Mouse (Mus musculus): ENCODE measurements around the gene Brpf3.

The Brpf3 gene

GRCm38 (mm10) chr17:28800671-28801412 lies at the start of gene Brpf3:
Brpf3 (plus strand) TSS chr17:28801090.
- CTCF ChIA-PET: interaction anchor here (0.6 to 1.9 kb wide), 8 partner anchors 12 to 653 kb away, joined by 3 to 10 read pairs (median 4); partner anchors contain the start of gene Clpsl2 (in 1 of the 4)
- POLR2A ChIA-PET: interaction anchor here (0.5 to 8.7 kb wide), 37 partner anchors 8 to 411 kb away, joined by 3 to 113 read pairs (median 6); partner anchors contain the start of gene Srsf3 (in 1 of the 4)

DNA sequence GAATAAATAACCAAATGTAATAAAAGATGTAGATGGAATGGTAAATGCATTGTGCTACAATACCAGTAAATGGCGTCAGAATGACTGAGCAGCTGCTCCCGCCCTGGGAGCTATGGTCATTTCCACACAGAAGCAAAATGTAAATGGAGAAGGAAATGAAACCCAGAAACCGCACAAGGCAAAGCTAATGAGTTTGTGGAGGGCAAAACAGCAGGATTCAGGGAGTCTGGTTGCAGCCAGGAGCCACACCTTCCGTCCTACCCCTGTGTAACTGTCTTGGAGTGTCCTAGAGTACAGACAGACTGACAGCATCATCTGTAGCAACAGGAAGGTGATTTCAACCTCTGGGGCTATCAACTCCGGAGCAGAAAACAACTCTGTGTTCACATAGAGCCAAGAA lies 44.4 kb upstream of the Brpf3 start:
- ChIA-PET CTCF (interaction anchor here in 2 of 4 experiments (0.6 to 2.3 kb wide), 7 partner anchors 11 to 219 kb away, joined by 3 to 6 read pairs (median 4); no protein-coding TSS in a partner anchor), POLR2A (interaction anchor here in 1 of 4 experiments (0.6 to 1.2 kb wide), 4 partner anchors 11 to 45 kb away, joined by 3 to 4 read pairs (median 3); no protein-coding TSS in a partner anchor)

DNA sequence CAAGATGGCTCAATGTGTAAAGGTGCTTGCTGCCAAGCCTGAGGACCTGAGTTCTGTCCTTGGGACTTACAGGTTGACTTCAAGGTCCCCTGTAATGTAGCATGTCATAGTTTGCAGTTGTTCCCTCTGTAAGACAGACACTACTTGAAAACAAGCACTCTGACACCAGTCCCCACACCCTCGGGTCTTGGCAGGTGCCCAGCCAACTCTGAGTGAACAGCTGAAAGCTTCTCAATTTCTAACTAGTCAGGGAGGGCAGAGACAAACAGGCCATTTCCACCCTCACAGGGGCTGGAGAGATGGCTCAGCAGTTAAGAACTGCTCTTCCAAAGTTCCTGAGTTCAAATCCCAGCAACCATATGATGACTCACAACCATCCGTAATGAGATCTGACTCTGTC lies 43.4 kb upstream of the Brpf3 start:
- ChIA-PET CTCF (interaction anchor here in 1 of 4 experiments (0.6 to 2.3 kb wide), 2 partner anchors 119 to 579 kb away, joined by 4 to 6 read pairs; no protein-coding TSS in a partner anchor), POLR2A (interaction anchor here in 1 of 4 experiments (0.6 kb wide), 1 partner anchor 242 kb away, joined by 3 read pairs; no protein-coding TSS in a partner anchor)

DNA sequence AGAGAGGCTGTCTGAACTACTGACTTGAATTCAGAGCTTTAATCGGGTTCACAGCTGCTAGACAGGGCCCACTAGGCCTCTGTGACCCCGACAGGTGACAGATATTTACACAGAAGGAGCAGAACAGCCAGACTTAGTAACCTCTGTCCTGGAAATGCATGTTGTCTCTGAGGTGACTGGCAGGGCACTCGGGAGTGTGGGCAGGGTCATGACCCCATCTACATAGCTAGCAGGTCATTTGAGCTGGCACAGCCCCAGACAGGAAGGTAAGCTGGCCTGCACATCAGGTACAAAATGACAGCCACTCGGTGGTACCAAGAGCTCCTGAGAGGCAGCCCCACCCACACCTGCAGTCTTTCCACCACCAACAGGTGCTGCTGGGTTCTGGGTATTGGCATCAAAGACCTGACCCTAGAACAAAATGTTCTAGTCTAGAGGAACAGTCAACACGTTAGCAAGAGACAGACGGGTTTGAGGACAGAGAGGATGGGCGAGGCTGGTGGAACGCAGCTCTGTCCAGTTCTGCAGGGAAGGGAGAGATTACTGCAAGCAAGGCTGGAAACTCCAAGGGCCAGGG lies 40.1 kb upstream of the Brpf3 start:
- POLR2A ChIA-PET: interaction anchor here in 2 of 4 experiments (0.5 to 1.7 kb wide), 6 partner anchors 9 to 166 kb away, joined by 3 to 7 read pairs (median 4); partner anchors contain the start of gene Mapk14 (in 1 of the 2)

DNA sequence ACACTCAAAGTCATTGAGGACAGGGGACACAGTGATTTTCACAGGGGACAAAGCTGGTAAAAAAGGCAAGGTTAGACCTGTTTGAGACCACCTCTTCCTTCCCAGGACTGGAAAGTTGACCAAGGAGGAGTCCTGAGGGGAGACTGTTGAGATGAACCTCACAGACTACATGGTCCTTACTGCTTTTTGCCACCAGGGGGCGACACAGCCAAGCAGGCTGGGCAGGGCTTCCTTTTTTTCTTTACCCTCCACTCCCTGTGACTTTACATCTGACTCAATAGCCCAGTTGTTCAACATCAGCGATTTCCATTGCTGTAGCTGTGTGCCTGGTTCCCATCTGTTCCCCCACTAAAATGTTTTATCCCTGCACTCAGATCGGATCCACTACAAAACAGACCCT lies 39.0 kb upstream of the Brpf3 start:
- CTCF ChIA-PET: interaction anchor here in 2 of 4 experiments (0.6 to 1.3 kb wide), 6 partner anchors 16 to 166 kb away, joined by 3 to 4 read pairs (median 3); no protein-coding TSS in a partner anchor
- POLR2A ChIA-PET: interaction anchor here in 2 of 4 experiments (1.0 to 1.7 kb wide), 4 partner anchors 26 to 165 kb away, joined by 3 to 5 read pairs (median 4); partner anchors contain the start of gene Mapk14 (in 1 of the 2)

More for the DNA sequence above, 40.1 kb upstream of the Brpf3 start:
- CTCF ChIA-PET: interaction anchor here in 3 of 4 experiments (0.7 to 1.5 kb wide), 8 partner anchors 8 to 148 kb away, joined by 3 to 7 read pairs (median 3); no protein-coding TSS in a partner anchor

DNA sequence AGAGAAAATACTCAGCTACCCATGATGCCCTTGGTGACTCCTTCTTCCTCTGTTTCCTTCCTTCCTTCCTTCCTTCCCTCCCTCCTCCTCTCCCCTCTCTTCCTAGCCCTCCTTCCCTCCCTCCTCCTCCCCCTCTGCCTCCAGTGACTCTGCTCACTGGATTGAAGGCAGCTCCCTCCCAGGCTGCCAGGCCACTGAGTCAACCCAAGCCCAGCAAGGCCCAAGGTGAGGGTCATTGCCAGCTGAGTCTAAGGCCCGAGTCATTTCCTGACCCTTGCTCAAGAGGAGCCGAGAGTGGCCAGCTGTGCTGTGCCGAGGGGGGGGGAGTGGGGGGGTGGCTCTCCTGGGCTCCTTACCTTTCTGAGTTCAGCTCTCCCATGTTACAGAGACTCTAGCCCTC lies 34.7 kb upstream of the Brpf3 start:
- ChIA-PET POLR2A (interaction anchor here in 3 of 4 experiments (0.6 to 1.3 kb wide), 8 partner anchors 9 to 467 kb away, joined by 3 to 4 read pairs (median 3); no protein-coding TSS in a partner anchor), CTCF (interaction anchor here in 2 of 4 experiments (0.6 to 1.0 kb wide), 2 partner anchors 10 to 162 kb away, joined by 3 read pairs; no protein-coding TSS in a partner anchor)

GRCm38 (mm10) chr17:28766781-28767515 lies 33.9 kb upstream of the Brpf3 start:
- CTCF ChIA-PET: interaction anchor here in 1 of 4 experiments (1.0 kb wide), 1 partner anchor 9 kb away, joined by 3 read pairs; no protein-coding TSS in a partner anchor
- POLR2A ChIA-PET: interaction anchor here in 3 of 4 experiments (1.0 to 1.3 kb wide), 5 partner anchors 8 to 22 kb away, joined by 3 to 6 read pairs (median 4); no protein-coding TSS in a partner anchor

DNA sequence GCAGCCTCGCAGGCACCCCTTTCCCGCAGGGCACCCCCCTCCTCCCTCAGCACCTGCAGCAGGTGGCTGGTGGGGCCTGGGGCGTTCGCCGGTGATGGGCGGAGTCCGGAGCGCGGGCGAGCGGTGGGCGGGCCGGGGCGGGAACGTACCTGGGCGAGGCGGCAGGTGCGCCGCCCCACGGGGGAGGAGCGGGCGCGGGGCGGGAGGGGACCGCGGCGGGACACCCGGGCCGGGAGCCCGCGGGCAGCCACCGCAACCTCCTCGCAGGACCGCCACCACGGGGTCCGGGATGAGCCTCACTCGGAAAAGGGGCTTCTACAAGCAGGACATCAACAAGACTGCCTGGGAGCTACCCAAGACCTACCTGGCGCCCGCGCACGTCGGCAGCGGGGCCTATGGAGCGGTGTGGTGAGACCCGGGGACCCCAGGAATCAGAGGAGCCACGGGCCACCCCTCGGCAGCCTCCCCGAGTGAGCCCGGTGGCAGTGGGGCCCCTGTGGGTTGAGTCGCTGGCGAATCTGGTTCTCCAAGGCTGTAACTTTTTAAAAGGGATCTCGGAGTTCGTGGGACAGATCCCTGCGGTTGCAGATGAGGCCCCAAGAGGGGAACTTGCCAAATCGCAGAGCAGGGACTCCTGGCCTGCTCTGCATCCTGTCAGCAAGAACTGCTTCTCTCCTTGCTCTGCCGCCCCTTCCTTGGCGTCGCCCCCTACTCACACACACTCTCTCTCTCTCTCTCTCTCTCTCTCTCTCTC lies 31.6 kb upstream of the Brpf3 start, which contains the start of gene Mapk13:
TSS of gene Mapk13 (plus strand) at position 177 of the 754 bp plus-strand sequence.
- POLR2A ChIA-PET: interaction anchor here in 3 of 4 experiments (0.5 to 2.9 kb wide), 13 partner anchors 8 to 439 kb away, joined by 3 to 17 read pairs (median 4); no protein-coding TSS in a partner anchor
- CTCF ChIA-PET: interaction anchor here in 3 of 4 experiments (0.5 to 1.5 kb wide), 3 partner anchors 11 to 1142 kb away, joined by 3 to 4 read pairs (median 4); no protein-coding TSS in a partner anchor

DNA sequence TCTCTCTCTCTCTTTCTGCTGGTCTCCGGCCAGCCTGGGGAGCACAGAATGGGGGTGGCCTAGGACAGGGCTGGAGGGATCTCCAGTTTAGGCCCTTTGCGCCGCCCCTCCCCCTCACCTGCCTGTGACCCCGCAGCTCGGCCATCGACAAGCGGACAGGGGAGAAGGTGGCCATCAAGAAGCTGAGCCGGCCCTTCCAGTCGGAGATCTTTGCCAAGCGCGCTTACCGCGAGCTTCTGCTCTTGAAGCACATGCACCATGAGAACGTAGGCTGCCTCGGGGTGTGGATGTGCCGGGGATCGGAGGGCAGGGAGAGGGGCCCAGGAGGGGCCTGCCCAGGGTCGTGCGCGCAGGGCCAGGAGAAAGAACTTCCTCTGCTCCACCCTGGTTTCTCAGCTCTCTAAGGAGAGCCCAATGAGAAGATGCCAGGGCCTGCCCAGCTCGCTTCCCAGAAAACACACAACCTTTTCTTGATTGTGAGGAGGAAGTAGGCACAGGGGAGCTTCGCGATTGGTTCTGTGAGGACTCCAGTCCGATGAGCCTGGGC lies 30.9 kb upstream of the Brpf3 start:
- POLR2A ChIA-PET: interaction anchor here (0.5 to 2.9 kb wide), 17 partner anchors 9 to 440 kb away, joined by 3 to 17 read pairs (median 3); no protein-coding TSS in a partner anchor
- CTCF ChIA-PET: interaction anchor here (0.5 to 1.5 kb wide), 8 partner anchors 11 to 1141 kb away, joined by 3 to 5 read pairs (median 4); no protein-coding TSS in a partner anchor

DNA sequence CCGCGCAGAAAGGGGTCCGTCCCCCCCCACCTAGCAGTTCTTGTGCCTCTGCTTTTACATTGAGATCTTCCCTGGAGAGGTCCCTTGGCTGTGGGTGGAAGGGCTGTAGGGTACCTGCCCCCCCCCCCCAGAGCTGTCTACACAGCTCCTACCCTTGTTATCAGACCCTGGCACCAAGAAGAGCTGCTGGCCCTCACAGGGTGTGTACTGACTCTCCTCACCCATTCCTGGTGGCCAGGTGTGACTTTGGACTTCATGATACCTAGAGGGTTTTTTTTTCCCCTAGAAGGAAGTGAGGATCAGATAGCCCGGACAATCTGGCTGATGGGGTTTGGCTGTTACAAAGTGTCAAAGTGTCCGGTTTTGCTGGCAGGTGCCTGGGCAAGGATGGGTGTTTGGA lies 29.6 kb upstream of the Brpf3 start:
- ChIA-PET CTCF (interaction anchor here in 2 of 4 experiments (0.6 to 1.5 kb wide), 6 partner anchors 53 to 160 kb away, joined by 3 to 9 read pairs (median 3); no protein-coding TSS in a partner anchor), POLR2A (interaction anchor here in 2 of 4 experiments (0.6 to 2.9 kb wide), 6 partner anchors 17 to 125 kb away, joined by 3 to 17 read pairs (median 3); no protein-coding TSS in a partner anchor)

DNA sequence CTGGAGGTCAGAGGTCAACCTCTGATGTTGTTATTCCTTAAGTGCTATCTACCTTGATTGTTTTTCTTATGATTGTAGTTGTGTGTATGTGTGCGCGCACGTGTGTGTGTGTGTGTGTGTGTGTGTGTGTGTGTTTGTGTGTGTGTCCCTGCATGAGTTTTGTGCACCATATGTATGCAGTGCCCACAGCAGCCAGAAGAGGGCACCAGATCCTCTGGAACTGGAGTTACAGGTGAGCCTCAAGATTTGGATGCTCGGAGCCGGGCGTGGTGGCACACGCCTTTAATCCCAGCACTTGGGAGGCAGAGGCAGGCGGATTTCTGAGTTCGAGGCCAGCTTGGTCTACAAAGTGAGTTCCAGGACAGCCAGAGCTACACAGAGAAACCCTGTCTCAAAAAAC lies 26.6 kb upstream of the Brpf3 start:
- ChIA-PET CTCF (interaction anchor here (0.6 to 1.1 kb wide), 8 partner anchors 27 to 383 kb away, joined by 3 to 10 read pairs (median 4); partner anchors contain the start of gene Brpf3 (in 1 of the 4)), POLR2A (interaction anchor here in 3 of 4 experiments (0.7 to 1.4 kb wide), 5 partner anchors 73 to 1445 kb away, joined by 3 to 12 read pairs (median 5); partner anchors contain the start of gene Mapk14 (in 1 of the 3))

DNA sequence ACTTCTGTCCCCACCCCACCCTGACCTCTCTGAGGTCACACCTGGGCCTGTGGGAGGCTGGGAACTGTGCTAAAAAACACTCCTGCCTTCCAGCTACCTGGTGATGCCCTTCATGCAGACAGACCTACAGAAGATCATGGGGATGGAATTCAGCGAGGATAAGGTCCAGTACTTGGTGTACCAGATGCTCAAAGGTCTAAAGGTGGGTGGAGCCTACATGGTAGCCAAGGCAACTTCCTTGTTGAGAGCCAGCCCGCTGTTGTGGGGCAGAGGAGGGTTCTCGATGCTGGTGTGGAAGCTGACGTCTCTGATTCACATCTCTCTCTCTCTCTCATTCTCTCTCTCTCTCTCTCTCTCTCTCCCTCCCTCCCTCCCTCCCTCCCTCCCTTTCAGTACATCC lies 25.7 kb upstream of the Brpf3 start:
- ChIA-PET CTCF (interaction anchor here in 3 of 4 experiments (0.6 to 2.8 kb wide), 11 partner anchors 12 to 238 kb away, joined by 3 to 20 read pairs (median 5); no protein-coding TSS in a partner anchor), POLR2A (interaction anchor here in 3 of 4 experiments (0.7 to 5.1 kb wide), 6 partner anchors 9 to 1444 kb away, joined by 3 to 27 read pairs (median 6); no protein-coding TSS in a partner anchor)

GRCm38 (mm10) chr17:28776817-28777216 lies 24.1 kb upstream of the Brpf3 start:
- CTCF ChIA-PET: interaction anchor here in 3 of 4 experiments (0.6 to 2.8 kb wide), 20 partner anchors 10 to 212 kb away, joined by 3 to 20 read pairs (median 4); partner anchors contain the start of gene Brpf3 (in 1 of the 3)
- POLR2A ChIA-PET: interaction anchor here in 3 of 4 experiments (1.1 to 5.1 kb wide), 12 partner anchors 11 to 190 kb away, joined by 3 to 27 read pairs (median 4); no protein-coding TSS in a partner anchor

DNA sequence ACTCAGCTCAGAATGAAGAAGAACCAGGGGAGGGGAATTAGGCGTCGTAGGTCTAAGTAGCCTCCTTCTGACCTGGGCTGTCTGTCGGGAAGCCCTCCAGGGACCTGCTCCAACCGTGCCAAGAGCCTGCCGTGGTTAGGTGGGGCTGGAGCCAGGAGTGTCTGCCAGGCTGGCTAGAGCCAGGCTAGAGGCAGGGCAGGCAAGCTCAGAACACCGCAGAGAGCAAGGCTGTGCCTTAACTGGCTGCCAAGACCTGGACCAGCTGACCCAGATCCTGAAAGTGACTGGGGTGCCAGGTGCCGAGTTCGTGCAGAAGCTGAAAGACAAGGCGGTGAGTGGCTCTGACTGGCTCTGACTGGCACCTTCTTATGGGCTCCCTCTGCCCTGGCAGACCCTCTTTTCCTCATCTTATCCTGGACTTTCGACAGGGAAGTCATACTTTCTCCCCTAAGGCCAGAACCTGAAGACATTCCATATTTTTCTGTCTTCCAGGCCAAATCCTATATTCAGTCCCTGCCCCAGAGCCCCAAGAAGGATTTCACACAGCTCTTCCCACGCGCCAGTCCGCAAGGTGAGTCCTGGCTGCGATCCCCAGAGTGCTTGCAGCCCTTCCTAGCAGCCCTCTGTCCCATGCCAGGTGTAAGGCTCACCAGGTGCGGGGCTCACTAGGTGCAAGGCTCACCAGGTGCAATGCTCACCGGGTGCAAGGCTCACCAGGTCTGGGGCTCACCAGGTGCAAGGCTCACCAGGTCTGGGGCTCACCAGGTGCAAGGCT lies 23.5 kb upstream of the Brpf3 start:
- POLR2A ChIA-PET: interaction anchor here in 3 of 4 experiments (0.7 to 5.1 kb wide), 14 partner anchors 10 to 959 kb away, joined by 3 to 27 read pairs (median 3); no protein-coding TSS in a partner anchor

GRCm38 (mm10) chr17:28779735-28780134 lies 21.2 kb upstream of the Brpf3 start:
- ChIA-PET POLR2A (interaction anchor here in 3 of 4 experiments (0.6 to 5.1 kb wide), 6 partner anchors 8 to 178 kb away, joined by 3 to 27 read pairs (median 4); no protein-coding TSS in a partner anchor), CTCF (interaction anchor here in 1 of 4 experiments (0.7 kb wide), 1 partner anchor 126 kb away, joined by 3 read pairs; no protein-coding TSS in a partner anchor)

More for the DNA sequence above, 23.5 kb upstream of the Brpf3 start:
- CTCF ChIA-PET: interaction anchor here (0.5 to 2.8 kb wide), 20 partner anchors 10 to 213 kb away, joined by 3 to 20 read pairs (median 4); partner anchors contain the start of gene Brpf3 (in 2 of the 4)

All from embryonic stem cell, embryonic (primary cell).